Mouse (Mus musculus): ENCODE results near the gene Gstp2.

Gene Gstp2

GRCm38 (mm10) chr19:4045966-4046865 is at the start of gene Gstp2:
Gene Gstp2, minus strand, starts transcription at chr19:4046023.
- in situ Hi-C loops (cut with MboI; ENCODE audit: low sequenced_read_pairs), result no loop called here

- in situ Hi-C loops (cut with MboI; ENCODE audit: low sequenced_read_pairs), result no loop called here
These were observed 49.0 kb upstream of the Gstp2 start for GRCm38 (mm10) chr19:4094774-4095303.

- in situ Hi-C loops (cut with MboI; ENCODE audit: low sequenced_read_pairs), result no loop called here
These were observed 48.5 kb upstream of the Gstp2 start for GRCm38 (mm10) chr19:4094348-4094747.

GRCm38 (mm10) chr19:4093772-4094171 is 47.9 kb upstream of the Gstp2 start:
- in situ Hi-C loops (cut with MboI; ENCODE audit: low sequenced_read_pairs), result no loop called here

- in situ Hi-C loops (cut with MboI; ENCODE audit: low sequenced_read_pairs), result no loop called here
These were observed 46.9 kb upstream of the Gstp2 start for GRCm38 (mm10) chr19:4092750-4093149.

- in situ Hi-C loops (cut with MboI; ENCODE audit: low sequenced_read_pairs), result no loop called here
These were observed 45.6 kb upstream of the Gstp2 start for GRCm38 (mm10) chr19:4091383-4091782.

GRCm38 (mm10) chr19:4090446-4090845 is 44.6 kb upstream of the Gstp2 start:
- in situ Hi-C loops (cut with MboI; ENCODE audit: low sequenced_read_pairs), result no loop called here

GRCm38 (mm10) chr19:4089128-4089527 is 43.3 kb upstream of the Gstp2 start:
- in situ Hi-C loops (cut with MboI; ENCODE audit: low sequenced_read_pairs), result no loop called here

- in situ Hi-C loops (cut with MboI; ENCODE audit: low sequenced_read_pairs), result no loop called here
These were observed 42.3 kb upstream of the Gstp2 start for GRCm38 (mm10) chr19:4088146-4088545.

GRCm38 (mm10) chr19:4087090-4087489 is 41.3 kb upstream of the Gstp2 start:
- in situ Hi-C loops (cut with MboI; ENCODE audit: low sequenced_read_pairs), result no loop called here

- in situ Hi-C loops (cut with MboI; ENCODE audit: low sequenced_read_pairs), result no loop called here
These were observed 40.3 kb upstream of the Gstp2 start for GRCm38 (mm10) chr19:4086156-4086555.

GRCm38 (mm10) chr19:4084984-4085383 is 39.2 kb upstream of the Gstp2 start:
- in situ Hi-C loops (cut with MboI; ENCODE audit: low sequenced_read_pairs), result no loop called here

GRCm38 (mm10) chr19:4083826-4084225 is 38.0 kb upstream of the Gstp2 start:
- in situ Hi-C loops (cut with MboI; ENCODE audit: low sequenced_read_pairs), result no loop called here

- in situ Hi-C loops (cut with MboI; ENCODE audit: low sequenced_read_pairs), result no loop called here
These were observed 37.5 kb upstream of the Gstp2 start for GRCm38 (mm10) chr19:4083316-4083715.

GRCm38 (mm10) chr19:4082219-4082965 is 36.6 kb upstream of the Gstp2 start:
- in situ Hi-C loops (cut with MboI; ENCODE audit: low sequenced_read_pairs), result no loop called here

- in situ Hi-C loops (cut with MboI; ENCODE audit: low sequenced_read_pairs), result no loop called here
These were observed 35.6 kb upstream of the Gstp2 start, which contains the start of gene Cabp2 for GRCm38 (mm10) chr19:4081394-4081793. Gene Cabp2, plus strand, starts transcription at chr19:4081578.

GRCm38 (mm10) chr19:4080511-4081009 is 34.7 kb upstream of the Gstp2 start:
- in situ Hi-C loops (cut with MboI; ENCODE audit: low sequenced_read_pairs), result no loop called here

GRCm38 (mm10) chr19:4079594-4079993 is 33.8 kb upstream of the Gstp2 start:
- in situ Hi-C loops (cut with MboI; ENCODE audit: low sequenced_read_pairs), result no loop called here

- in situ Hi-C loops (cut with MboI; ENCODE audit: low sequenced_read_pairs), result no loop called here
These were observed 29.7 kb upstream of the Gstp2 start for GRCm38 (mm10) chr19:4075531-4075930.

GRCm38 (mm10) chr19:4072706-4073424 is 27.0 kb upstream of the Gstp2 start:
- in situ Hi-C loops (cut with MboI; ENCODE audit: low sequenced_read_pairs), result no loop called here

- in situ Hi-C loops (cut with MboI; ENCODE audit: low sequenced_read_pairs), result no loop called here
These were observed 25.6 kb upstream of the Gstp2 start for GRCm38 (mm10) chr19:4071406-4071805.

Measured in CH12F3 (cell line).